Mouse (Mus musculus) cortical plate, adult 2 months (tissue): ENCODE measurements around the gene Mdh2.

ENCODE experiments used
- CTCF ChIP-seq: fragments of 200-500 bp; IDR thresholded peaks from 2 replicates; pipeline ENCODE4 v1.5.1; 2011; ENCODE audit warnings: mild to moderate bottlenecking, control low read depth, low read length; ENCODE audit not compliant: insufficient read depth; ENCODE audit errors: extremely low read depth
- POLR2A ChIP-seq: fragments of 200-500 bp; IDR thresholded peaks from 2 replicates; pipeline ENCODE4 v1.6.1; 2011; ENCODE audit warnings: mild to moderate bottlenecking, low read length, control low read depth; ENCODE audit not compliant: insufficient read depth; ENCODE audit errors: extremely low read depth

DNA sequence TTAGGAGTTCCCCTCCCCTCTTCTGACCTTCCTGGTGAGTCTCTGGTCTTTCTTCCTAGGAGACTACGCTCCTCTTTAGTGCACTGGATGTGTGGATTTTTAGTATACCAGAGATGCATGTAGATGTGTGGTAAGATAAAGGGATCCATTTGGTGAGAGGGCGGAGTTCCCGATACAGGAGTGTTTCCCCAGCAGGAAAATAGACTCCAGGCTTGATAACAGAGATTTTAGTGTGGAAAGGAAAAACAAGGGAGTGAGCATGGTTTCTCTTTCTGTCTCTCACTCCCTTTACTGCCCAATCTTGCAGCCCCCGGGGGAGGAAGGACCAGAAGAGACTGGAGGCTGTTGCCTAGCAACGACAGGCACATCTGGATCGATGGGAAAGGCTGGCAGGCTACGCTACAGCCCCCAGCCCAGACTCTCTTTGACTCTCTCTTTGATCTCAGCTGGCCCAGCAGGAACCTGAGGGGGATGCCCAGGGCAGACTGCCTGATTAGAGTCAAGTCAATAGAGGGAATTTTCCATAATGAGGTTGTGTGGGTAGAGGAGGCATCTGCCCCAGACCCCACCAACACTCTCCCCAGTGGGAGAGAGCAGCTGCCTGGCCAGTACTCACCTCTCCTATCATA is 44.1 kb downstream of the Mdh2 start:
- TF ChIP-seq CTCF (no peak), POLR2A (no peak)
